Mouse (Mus musculus) gastrocnemius, postnatal 25 days (tissue): Measurements from ENCODE around the gene Birc5. TPM values are rescaled to one million over a fixed set of nuclear protein-coding genes. Genes with fewer than 3 reads are reported as not detected.

ENCODE experiments used
- DNase-seq: peaks from one replicate; pipeline ENCODE4 v3.0.0; 2022
- total RNA-seq, 2 experiments: library from RNA; stranded (reverse); gene quantifications; 1 replicate in 1 of 2; 2 replicates in 1 of 2; pipeline ENCODE4 v1.2.3; 2021

The Birc5 gene
- total RNA-seq, 2 experiments from 2014 or later, result 0.86 TPM; not detected in 1

- DNase-seq, result no peak
These were observed 6.3 kb downstream of the Birc5 start for GRCm38 (mm10) chr11:117855360-117855759.

DNA sequence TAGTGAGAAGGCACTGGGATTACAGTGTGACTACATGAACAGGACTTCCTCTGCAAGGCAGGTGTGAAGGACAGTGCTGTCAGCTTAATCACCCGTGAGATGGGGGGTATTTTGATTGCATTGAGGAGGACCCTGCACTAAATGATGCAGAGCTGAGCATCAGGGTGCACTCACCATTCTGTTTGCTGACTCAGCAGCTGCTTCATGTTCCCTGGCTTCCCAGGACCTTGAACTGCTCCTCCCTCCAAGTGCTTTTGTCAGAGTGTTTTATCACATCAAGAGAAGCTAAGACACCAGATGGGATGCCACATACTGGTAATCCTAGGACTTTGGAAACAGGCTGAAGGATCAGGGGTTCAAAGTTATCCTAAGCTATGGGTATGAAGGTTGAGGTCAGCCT is 6.9 kb downstream of the Birc5 start:
- DNase-seq, result no peak

GRCm38 (mm10) chr11:117857462-117857861 is 8.4 kb downstream of the Birc5 start:
- no peak for DNase-seq

- DNase-seq, result no peak
These were observed 9.3 kb downstream of the Birc5 start for GRCm38 (mm10) chr11:117858392-117858791.

DNA sequence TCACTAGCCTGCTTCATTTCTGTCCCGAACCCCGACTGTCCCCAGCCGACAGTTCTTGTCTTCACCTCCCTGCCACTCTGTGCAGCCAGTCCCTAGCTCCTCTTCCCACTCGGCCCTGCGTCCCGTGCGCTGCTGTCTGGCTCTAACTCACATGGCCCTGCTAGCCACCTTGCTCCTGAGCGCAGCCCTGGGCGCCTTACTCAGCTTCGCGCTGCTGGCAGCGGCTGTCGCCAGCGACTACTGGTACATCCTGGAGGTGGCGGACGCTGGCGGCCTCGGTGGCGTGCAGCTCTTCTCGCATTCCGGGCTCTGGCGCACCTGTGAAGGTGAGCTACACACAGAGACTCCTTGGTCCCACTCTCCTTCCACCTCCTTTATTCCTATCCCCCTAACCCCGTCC is 11.6 kb downstream of the Birc5 start, which contains the start of gene Tmem235:
Gene Tmem235 (plus strand): TSS at position 152 of the 400 bp plus-strand sequence.
- DNase-seq, result no peak

DNA sequence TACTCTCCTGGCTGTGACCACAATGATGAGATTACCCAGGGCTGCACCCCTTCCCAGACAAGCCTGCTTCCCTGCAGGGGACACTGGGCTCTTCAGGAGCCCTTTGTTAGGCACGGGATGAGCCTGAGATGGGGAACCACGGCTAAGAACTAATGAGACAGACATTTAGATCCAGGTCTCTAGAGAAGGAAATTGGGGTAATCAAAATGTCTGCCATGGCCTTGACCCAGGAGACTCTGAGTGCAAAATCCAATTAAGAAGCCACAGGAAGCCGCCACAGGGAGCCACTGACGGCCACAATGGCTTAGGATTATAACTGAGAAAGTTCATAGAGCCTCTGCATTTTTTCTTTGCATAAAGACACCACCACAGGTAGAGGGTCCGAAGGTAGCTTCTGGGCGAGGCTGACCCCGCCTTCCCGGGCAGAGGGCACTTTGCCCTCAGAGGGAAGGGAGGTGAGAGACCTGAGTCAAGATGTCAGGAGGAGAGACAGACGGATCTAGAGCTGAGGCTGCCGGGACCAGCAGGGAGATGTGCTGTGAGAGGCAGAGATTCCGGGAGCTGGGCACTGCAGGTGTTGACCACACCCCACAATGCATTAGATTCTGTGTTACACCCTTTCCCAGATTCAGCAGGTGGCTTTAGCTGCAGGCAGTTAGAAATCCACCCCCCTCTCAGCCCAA is 14.3 kb downstream of the Birc5 start:
- DNase-seq, result no peak

DNA sequence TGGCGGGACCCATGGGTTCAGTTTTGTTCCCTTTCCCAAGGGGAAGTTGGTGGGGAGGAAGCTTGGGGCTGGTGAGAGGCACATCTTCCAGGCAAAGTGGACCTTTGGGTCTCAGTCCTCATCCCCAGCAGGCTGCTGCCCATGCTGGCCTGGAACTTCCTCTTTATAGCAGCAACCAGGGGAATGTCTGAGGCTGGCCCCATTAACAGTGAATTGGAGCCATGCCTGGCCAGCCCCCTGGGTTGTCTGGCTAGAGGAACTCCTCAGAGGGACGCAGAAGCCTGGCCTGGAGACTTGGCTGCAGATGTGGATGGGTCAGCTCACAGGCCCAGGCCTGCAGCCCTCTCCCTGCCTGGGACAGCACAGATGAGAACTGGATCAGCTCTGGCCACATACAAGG is 15.8 kb downstream of the Birc5 start:
- no peak for DNase-seq

DNA sequence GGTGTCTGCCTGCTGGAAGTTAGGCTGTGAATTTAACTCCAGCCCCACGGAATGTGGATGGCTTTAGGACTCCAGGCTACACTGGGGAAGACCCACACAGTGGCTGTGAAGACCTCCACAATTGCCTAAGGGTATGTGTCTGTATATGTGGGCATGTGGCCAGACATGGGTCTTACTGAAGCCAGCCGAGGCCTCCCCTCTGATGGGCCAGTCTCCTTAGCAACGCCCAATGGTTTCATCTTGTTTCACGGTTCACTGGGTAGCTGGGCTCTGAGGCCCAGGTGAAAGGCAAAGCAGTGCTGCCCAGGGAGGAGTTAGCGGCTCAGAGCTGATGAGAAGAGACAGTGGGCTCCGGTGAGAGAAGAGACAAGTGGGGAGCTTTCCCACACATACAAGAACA is 16.9 kb downstream of the Birc5 start:
- DNase-seq, result no peak

GRCm38 (mm10) chr11:117870688-117871365 is 21.8 kb downstream of the Birc5 start:
- peak; percentile 64 for DNase-seq

GRCm38 (mm10) chr11:117871376-117871775 is 22.3 kb downstream of the Birc5 start:
- no peak for DNase-seq

GRCm38 (mm10) chr11:117871911-117872584 is 23.0 kb downstream of the Birc5 start:
- DNase-seq, result peak; percentile 62

DNA sequence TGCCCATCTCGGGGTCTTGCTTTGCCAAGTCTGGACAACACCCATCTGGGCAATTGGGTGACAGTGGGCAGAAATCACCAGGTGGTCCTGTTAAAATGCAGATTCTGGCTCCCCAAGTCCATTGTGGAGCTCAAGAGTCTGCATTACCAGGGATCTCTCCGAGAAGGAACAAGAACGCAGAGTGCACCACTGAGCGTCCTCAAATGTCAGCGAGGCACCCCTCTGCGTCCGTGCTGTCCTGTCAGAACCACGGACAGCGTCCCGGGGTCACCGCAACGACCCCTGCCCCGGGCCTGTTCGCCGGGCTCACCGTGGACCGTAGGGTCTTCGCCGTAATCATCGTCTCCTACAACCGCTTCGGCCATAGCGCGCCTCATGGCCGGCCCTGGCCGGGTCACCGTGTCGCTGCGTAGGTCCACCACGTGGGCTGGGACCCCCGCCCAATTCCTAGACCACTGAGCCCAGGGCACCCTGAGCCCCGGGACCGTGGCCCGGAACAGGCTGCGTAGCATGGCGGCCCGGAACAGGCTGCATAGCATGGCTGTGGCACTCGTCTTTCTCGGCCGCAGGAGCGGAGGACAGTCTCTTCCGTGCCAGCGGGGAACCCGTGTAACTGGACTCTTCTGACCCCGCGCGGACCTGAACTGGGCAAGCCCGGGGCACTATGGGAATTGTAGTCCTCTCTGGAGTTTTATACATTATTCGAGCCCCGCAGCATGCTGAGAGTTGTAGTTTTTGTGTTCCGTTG is 24.0 kb downstream of the Birc5 start, which contains the start of gene Tha1:
Gene Tha1 (minus strand): TSS at position 621 of the 748 bp plus-strand sequence.
- peak; percentile 80 for DNase-seq

GRCm38 (mm10) chr11:117874419-117874818 is 25.4 kb downstream of the Birc5 start:
- DNase-seq, result no peak

DNA sequence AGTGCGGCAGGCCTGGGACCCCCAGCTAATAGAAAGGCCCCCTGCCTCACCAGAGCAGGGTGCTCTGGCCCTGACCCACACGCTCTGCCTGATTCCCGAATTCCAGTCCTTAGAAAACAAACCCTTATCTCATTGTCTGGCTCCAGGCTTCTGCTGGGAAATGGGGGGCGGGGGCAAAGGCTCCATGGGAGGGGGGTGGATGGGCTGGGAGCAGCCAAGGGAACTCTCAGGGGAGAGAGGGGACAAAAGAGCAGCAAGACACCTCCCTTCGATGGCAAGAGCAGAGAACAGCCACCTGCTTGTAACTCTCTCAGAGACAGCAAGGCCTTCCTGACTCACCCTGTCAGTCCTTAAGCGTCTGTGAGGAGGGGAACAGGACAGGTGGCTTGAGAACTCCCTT is 26.6 kb downstream of the Birc5 start:
- no peak for DNase-seq

DNA sequence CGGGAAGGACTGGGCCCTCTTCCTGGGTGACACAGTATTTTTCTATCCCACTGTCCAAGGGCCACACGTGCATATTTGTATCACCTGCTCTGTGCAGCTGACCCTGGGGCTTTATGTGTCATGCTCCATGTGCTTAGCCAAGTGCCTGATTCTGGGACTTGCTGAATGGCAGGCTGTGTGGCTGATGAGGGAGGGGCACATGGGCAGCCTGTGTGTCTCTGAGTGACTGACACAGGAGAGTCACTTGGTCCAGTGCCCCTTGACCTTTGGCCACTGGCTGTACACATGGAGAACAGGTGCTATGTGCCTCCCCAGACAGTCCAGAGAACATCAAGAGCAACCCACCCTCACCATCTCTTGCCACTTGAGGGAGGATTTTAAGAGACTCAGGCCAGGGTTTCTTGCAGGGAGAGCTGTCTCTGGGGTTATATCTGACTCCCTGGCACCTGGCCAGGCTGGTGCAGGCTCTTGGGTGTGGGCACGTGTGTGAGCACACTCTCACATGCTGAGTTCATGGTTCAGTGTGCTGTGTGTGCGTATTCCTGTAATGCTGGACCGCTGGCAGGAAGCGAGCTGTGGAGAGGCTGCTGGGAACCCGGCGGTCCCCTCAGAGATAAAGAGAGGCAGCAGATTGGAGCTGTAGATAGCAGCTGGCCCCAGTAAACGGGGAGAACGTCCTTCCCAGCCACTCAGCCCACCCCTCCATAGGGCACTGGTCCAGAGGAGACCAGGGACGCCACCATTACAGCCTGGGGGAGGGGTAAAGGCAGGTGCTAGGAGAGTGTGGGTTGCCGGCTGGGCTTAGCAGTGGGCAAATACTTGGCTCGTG is 29.1 kb downstream of the Birc5 start:
- no peak for DNase-seq

GRCm38 (mm10) chr11:117878892-117879291 is 29.8 kb downstream of the Birc5 start:
- no peak for DNase-seq

DNA sequence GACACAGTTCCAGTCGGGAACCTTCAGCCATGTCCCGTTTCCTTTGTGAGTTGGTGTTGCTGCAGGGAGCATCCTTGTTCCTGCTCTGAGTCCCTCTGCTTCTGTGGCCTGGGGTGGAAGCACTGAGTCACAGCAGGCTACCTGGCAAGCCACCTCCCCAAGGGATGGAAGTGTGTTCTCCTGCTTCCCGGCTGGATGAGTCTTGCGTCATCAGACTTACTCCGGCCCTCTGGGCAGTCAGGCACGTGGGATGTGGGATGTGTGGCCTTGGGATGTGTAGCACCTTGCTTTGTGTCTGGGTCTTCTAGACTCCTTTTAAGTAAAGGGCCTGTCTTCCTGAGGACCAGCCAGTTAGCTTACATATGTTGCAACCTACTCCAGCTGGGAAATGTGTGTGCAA is 30.6 kb downstream of the Birc5 start:
- DNase-seq, result no peak

DNA sequence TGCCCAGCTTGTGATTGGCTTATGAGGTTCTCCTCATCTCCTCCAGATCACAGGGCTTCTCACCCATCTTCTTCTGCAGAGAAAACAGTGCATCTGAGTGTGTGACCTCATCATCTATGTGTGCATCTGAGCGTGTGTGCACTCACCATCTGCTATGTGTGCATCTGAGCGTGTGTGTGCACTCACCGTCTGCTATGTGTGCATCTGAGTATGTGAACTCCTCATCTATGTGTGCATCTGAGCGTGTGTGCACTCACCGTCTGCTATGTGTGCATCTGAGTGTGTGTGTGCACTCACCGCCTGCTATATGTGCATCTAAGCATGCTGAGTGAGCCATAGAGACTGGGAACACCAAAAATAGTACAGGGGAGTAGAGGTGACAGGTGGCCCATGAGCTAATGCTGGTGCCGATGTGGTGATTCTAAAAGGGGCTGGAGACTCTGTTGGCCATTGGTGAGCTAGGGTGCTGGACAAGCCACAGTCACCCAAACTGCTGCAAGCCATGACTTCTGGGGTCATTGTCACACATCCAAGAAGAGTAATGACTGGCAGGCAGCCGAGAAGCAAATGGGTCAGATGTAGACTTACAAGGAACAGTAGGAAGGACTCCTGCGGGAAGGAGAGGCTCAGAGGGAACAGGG is 31.4 kb downstream of the Birc5 start:
- DNase-seq, result no peak

- DNase-seq, result no peak
These were observed 31.9 kb downstream of the Birc5 start for GRCm38 (mm10) chr11:117880977-117881358.

DNA sequence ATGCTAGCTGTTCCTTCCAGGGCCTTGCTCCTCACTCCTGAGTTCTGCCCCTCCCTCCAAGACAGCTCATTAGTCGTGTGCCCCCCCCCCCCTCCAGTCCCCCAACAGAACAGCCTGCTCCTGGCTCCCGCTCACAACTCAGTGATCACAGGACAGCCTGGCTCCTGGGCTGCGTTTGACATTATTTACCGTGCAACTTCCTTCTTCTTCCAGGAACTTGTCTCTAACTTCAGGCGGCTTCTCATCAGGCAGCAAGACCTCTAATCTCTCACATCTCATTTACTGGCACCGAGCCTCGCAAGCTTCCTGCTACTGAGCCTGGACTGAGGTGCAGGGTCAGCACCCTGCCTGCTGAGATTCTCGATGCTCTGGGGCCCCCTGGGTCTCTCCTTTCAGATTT is 32.7 kb downstream of the Birc5 start:
- DNase-seq, result no peak

DNA sequence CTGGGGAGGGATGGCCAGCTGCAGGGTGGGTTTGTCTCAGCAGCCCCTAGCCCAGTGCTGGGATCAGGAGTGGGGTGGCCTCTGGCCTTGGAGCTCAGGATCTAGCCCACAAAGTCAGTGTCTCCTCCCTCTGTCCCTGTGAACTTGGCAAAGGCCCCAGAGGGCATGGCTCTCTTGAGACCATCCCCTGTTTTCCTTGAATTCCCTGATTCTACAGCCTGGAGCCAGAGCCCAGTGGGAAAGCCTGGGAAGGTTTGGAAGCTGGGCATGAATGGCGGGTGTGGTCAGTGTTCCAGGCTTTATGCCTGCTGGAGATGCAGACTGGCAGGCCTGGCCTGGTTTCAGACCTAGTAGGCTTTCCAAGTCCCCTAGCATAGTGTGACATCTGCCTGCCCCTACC is 33.2 kb downstream of the Birc5 start:
- no peak for DNase-seq
